Mouse (Mus musculus) layer of hippocampus, postnatal 14 days (tissue): ENCODE results near the gene Fgfr2. TPM values are rescaled to one million over a fixed set of nuclear protein-coding genes. Genes with fewer than 3 reads are reported as not detected.

ENCODE experiments used
- DNase-seq, 2 experiments: peaks; one replicate each; pipeline ENCODE4 v3.0.0; 2021 to 2022; ENCODE audit warnings: low spot score in 2 of 2, mixed read lengths in 1 of 2
- total RNA-seq, 2 experiments: library from RNA; stranded (reverse); gene quantifications; 2 replicates each; pipeline ENCODE4 v1.2.3; 2021

Fgfr2 gene
- total RNA-seq, 2 experiments from 2014 or later: 38.3 to 40.2 TPM

DNA sequence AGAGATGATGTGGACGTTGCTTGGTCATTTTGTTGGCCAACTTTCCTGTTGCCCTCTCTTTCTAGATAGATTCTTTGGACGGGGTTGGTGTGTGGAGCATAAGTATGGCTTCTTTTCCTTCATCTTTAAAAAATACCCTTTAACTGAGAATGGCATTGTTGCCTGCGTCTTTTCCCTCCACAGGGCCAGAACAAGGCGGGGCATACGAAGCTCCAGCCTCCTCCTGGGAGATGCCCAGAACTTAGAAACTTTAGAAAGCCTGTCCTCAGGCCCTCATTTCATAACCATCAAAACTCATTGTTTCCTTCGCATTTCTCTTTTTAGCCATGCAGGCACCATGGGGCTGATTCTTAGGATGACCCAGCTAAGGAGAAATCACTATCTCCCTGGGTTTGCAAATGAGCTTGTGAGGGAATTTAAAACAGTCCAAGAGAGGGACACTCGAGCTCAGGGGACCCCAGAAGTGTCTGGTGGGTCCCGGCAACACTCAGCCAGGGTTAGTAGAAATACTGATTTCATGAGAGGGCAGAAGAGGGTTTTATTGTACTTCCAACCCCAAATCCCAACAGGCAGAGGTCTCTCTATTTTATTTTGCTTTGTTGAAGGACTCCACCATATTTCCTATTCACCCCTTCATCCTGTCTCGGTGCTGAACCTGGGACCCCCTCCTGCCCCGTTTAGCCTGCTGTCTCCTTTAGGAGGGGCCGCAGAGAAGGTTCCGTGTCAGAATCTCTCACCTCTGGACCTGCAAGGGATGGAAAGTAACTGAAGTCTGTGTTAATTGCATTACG is 2754.9 kb downstream of the Fgfr2 start:
- DNase-seq: no peak

DNA sequence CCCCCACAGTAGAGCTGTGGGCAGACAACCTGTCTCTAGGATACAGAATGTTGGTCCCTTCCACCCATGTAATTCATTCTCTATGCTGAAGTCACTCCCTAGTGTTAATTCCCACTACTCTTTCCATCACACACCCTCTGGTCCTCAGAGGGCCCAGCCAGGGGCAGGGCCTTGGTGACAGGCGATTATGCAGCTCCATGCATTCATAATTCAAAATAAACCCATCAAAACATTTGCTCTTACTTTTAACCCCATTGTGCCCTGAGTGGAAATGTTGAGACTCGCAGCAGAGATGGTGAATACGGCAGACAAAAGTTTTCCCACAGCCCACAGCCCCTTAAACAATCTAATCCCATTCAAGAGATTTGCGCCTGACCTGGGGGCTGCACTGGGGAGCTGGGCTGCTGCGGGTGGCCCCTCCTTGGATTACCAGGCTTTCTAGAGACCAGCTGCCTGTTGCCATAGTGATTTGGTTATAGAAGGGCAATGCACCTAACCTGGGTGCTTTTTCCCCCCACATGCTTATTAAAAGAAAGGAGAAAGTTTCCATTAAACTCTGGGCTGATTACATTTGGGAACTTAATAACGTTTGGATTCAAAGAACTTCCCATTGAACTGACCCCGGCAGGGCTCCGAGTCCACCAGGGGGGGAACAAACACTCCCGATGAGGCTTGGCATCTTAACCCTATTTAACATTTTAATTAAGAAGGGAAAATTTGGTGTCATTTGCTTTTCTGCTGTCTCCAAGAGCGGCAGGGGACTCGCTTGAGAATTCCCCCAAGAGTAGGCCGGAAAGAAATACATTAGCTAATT is 2755.7 kb downstream of the Fgfr2 start:
- DNase-seq: no peak

- DNase-seq: no peak
Measured at GRCm38 (mm10) chr7:130365711-130366110, 2757.4 kb downstream of the Fgfr2 start.

- no peak for DNase-seq
Measured at GRCm38 (mm10) chr7:130340412-130341152, 2782.6 kb downstream of the Fgfr2 start.

DNA sequence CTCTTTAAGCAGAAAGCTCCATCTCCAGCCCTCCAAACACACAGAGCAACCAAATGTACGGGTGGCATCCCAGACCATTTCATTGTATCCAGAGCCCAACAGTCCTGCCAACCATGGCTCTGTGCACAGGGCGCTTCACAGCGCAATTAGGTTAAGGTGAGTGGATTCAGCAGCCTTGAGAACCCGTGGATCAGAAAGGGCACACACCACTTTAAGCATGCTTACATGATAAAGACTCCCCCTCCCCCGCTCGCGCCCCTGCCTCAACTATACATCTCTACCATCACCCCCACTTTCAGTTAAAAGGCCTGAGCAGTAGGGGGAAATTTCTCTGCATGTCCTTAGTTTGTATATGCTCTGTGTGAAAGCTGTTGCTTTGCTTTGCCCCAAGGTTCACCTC is 2785.5 kb downstream of the Fgfr2 start:
- no peak for DNase-seq

DNA sequence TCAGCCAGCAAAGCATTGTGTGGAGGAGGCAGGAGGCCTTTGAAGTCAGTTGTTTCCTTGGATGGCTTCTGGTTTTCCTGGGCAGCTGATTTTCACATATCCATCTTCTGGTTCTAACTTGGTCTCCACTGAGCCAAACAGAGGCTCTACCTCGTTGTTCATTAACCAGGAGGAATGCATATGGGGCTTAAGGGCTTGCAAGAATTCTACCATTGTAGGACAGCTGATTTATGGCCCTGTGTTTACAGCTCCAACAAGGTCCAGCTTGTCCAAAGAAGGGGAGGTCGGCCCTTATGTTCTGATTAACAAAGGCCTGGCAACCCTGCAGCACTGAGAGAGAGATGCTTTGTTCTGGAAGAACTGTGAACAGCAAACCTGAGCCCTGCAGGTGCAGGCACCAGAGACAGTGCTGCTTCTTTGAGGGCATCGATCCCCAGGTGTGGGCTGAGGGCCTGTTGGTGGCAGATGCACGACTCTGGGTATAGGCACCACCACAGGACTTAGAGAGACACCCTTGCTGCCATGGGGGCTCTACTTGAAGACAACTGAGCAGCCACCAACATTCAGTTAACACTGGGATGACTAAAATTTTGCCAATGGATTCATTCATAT is 2787.6 kb downstream of the Fgfr2 start:
- DNase-seq: no peak

- peak; percentile 11 to 22 for DNase-seq
Measured at GRCm38 (mm10) chr7:130332515-130333220, 2790.5 kb downstream of the Fgfr2 start.

DNA sequence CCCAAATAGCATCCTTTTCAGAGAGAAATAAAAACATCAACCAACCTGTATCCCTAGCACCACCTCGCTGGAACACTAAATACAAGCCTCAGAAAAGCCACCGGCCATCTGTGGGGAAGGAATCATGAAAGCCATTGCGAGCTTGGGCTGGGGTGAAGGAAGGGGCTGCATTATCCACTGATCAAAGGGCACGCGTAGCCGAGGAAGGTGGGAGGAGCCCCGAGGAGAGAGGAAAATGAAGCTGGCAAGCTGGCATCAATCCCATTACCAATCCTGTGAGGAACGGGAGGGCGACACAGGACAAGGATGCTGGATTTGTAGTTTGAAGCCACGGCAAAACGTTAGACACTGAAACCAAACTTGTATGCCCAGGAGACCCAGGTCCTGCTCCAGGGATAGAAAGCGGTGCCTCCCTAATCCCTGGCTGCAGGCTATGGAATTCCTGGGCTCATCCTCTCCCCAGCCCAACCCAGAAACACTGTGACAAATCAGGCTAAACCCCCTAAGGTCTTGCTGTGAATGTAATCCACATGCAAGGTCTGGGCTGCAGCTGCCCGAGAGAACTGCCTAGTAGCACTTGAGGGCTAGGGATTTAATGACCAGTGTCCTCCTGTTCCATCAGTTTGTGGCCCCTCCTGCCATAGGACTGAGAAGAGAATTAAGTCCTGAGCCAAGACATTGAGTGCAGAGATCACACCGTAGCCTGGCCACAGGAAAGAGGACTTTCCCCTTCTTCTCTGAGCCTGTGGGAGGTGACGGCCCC is 2795.4 kb downstream of the Fgfr2 start:
- no peak for DNase-seq

DNA sequence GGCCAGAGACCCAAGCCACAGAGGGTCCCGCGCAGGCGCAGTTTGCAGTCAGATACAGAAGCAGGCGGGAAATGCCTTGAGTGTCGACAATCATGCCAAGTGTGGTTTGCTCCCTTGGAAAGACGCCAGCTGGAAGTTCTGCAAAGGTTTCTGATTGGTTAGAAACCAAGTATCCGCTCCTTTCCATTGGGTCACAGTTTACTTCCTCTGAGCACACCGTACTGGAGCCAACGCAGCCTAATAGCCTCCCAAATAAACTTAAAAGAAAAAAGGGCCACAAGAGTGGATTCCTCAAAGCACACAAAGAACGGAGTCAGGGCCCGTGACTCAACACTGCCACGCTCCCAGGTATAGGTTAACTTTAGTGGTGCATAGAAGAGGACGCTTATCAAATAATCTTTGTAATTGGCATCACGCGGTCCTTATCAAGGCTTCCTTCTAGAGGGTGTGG is 2797.1 kb downstream of the Fgfr2 start:
- DNase-seq: peak in 1 of 2 experiments; percentile 29

DNA sequence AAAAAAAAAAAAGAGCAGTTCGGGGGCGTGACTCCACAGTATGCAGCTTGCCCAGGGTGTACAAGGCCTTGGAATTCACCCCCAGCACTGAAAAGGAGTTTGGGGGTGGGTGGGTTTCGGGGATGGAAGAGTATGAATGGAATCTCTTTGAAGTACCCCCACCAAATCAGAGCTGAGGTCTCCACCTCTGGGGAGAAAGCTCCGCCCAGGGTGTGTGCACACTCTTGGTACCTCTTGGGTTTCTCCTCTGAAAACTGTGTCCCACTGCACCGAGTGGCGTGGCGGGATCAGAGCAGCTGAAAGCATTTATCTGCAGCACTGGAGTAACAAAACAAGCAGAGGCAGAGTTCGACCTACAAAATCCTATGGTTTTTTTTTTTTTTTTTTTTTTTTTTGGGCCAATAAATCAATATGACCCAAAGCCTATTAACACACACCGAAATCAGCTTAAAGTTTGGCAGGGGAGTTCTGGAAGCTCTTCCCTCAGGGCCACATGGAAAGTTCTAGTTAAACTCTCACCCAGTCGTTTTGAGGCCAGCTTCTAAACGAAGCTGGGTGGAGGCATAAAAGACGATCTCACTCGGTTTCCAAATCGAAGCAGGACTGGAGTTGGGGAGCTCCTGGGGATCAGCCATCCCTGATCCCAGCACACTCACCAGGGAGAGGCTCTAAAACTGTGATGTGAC is 2798.3 kb downstream of the Fgfr2 start:
- no peak for DNase-seq

- no peak for DNase-seq
Measured at GRCm38 (mm10) chr7:130323766-130324165, 2799.4 kb downstream of the Fgfr2 start.

- peak; percentile 36 to 39 for DNase-seq
Measured at GRCm38 (mm10) chr7:130319799-130320556, 2803.2 kb downstream of the Fgfr2 start.

- no peak for DNase-seq
Measured at GRCm38 (mm10) chr7:130316294-130316693, 2806.9 kb downstream of the Fgfr2 start.

DNA sequence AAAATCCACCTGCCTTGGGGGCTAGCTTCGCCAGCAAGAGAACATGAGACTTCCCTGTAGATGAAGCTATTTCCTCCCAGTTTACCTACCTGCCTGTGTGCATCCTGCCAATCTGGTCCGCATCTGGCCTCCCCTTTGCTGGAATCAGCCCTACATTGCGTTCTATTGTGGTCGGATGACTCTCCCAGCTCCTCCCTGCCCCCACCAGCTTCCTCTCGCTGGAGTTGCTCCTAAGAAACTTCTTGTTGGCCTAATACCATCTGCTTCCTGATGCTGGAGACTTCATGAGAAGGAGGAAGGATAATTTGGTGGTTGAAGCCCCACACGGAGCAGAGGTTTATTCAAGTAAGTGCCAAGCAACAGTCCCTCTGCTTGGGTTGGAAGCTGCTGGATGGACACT is 2807.9 kb downstream of the Fgfr2 start:
- DNase-seq: no peak

DNA sequence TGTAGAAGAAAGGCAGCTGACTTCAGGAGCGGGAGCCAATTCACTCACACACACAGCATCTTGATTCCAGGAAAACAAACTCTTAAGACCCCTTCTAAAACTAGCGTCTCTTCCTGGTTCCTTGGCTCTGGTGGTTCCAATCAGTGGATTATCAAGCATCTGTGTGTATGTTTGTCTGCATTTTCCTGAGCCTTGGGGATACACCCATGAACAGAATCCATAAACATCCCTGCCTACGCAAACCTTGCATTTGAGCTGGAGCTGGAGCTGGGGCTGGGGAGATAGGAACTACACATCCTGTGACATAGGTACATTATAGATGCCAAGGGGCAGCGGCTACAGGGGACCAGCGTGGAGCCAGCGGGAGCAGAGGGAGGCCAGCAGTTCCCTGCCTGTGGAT is 2808.5 kb downstream of the Fgfr2 start:
- no peak for DNase-seq

GRCm38 (mm10) chr7:130311362-130311761 is 2811.8 kb downstream of the Fgfr2 start:
- DNase-seq: no peak

DNA sequence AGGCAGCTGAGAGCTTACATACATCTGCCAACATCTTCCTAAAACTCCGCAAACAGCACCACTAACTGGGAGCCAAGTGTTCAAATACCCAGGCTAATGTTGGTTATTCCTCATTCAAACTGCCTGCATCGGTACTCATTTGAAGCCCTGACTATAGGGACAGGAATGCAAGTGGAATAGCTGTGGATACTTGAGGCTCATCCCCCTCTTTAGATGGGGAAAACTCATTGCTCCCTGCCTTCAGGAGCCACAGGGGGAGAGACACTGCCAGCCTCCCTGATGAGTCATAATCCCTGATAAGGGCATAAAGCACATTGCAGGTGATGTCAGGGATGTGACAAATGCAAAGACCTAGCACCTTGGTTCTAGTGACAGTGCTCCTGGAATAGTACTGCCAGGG is 2814.0 kb downstream of the Fgfr2 start:
- DNase-seq: no peak

GRCm38 (mm10) chr7:130307036-130307435 is 2816.1 kb downstream of the Fgfr2 start:
- DNase-seq: no peak
